Comparison of ENCODE assay signal across 13 mouse cellular contexts in the genomic region with DNA sequence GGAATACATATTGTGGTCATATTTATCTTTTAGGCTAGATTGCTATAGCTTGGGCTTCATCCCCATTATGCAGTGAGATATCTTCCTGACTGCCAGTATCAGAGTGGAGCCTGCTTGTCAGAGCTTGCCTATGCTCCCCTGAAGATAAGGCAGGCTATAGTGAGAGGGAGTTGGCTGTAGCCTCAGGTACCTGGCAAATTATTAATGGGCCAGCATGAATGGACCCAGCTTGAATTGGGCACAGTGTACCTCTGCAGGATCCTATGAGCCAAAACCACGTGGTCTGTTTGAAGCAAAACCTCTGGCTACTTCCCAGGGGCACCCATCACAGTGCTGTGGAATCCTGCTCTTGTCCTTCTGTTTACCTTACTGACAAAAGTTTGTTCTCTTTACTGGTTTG.
DNase-seq lines count a peak whose midpoint lies in the region; ATAC-seq and TF ChIP-seq lines count a peak whose summit lies in the region.
"Had no signal": no experiment of that assay in that cellular context is flagged by ENCODE, and none has a peak within 500 bp of the region (broad histone marks: within the 10 kb centered on the region; RNA-seq: fewer than 3 reads in every experiment).

No protein-coding gene starts in this region.

- CTCF ChIA-PET in Patski (lab: Charles Lee): no interaction called here

- POLR2A ChIA-PET in Patski (lab: Charles Lee): interaction anchor here (0.7 kb wide), 1 partner anchor 105 kb away, joined by 3 read pairs; no protein-coding TSS in a partner anchor

- peak; percentile 39 to 50 for DNase-seq in cerebellum, postnatal 10 days
- DNase-seq in cerebellum, adult 8-10 months: no peak
- DNase-seq in Patski (ENCODE audit: low read depth, low spot score): peak; percentile 42
- no peak for DNase-seq in left cerebral cortex, postnatal 10 days (ENCODE audit: extremely low spot score in 1 of 2, low spot score in 2 of 2)
- no peak for DNase-seq in retina, postnatal 1 day
- DNase-seq: heart, adult 11 months; lung, embryonic 14.5 days; midbrain, embryonic 14.5 days; thymus, postnatal 25 days had no signal

- no peak overlapping the region for H3K9ac ChIP-seq in kidney, embryonic 16.5 days (replicated peaks; ENCODE audit: low read length)
- no peak overlapping the region for H3K9ac ChIP-seq in liver, embryonic 16.5 days (ENCODE audit: low read depth, low read length)
- no peak overlapping the region for H3K9ac ChIP-seq in hindbrain, embryonic 12.5 days
- H3K9ac ChIP-seq: hindbrain, embryonic 14.5 days; lung, embryonic 14.5 days had no signal

- ATAC-seq in Patski: peak; percentile 61
- ATAC-seq in kidney, embryonic 16.5 days (ENCODE audit: low FRiP score, low TSS enrichment): peak; percentile 63; the same call in 1 of the 2 replicates
- ATAC-seq in liver, embryonic 16.5 days (ENCODE audit: low read depth): peak; percentile 63
- ATAC-seq in hindbrain, embryonic 12.5 days (ENCODE audit: low FRiP score): no peak

- no peaks in the 10 kb centered on the region for H3K9me3 ChIP-seq in kidney, embryonic 16.5 days (ENCODE audit: low read length)
- H3K9me3 ChIP-seq in liver, embryonic 16.5 days (replicated peaks; ENCODE audit: control insufficient read depth, low read length): no peaks in the 10 kb centered on the region
- H3K9me3 ChIP-seq in hindbrain, embryonic 12.5 days (replicated peaks): no peaks in the 10 kb centered on the region

- no peak overlapping the region for H3K27ac ChIP-seq in kidney, embryonic 16.5 days (ENCODE audit: low read length)
- H3K27ac ChIP-seq in liver, embryonic 16.5 days (ENCODE audit: low read length): no peak overlapping the region
- H3K27ac ChIP-seq in hindbrain, embryonic 12.5 days: no peak overlapping the region
- H3K27ac ChIP-seq: hindbrain, embryonic 14.5 days had no signal

- in situ Hi-C loops in Patski (cut with MboI; ENCODE audit: low pct_unique_long_range_greater_than_20kb): no loop called here

- peaks cover 7% of the 10 kb centered on the region for H3K4me1 ChIP-seq in kidney, embryonic 16.5 days (ENCODE audit: insufficient read depth, low read length)
- no peaks in the 10 kb centered on the region for H3K4me1 ChIP-seq in liver, embryonic 16.5 days (ENCODE audit: control insufficient read depth, low read depth, low read length)
- H3K4me1 ChIP-seq in hindbrain, embryonic 12.5 days: no peaks in the 10 kb centered on the region

- no peak for TF ChIP-seq CTCF in Patski (IDR thresholded peaks at IDR 0.05)

- H3K4me2 ChIP-seq in kidney, embryonic 16.5 days (replicated peaks; ENCODE audit: low read depth, low read length): no peak overlapping the region
- H3K4me2 ChIP-seq in liver, embryonic 16.5 days (ENCODE audit: low read depth, low read length): no peak overlapping the region
- no peak overlapping the region for H3K4me2 ChIP-seq in hindbrain, embryonic 12.5 days (replicated peaks)
- H3K4me2 ChIP-seq: hindbrain, embryonic 14.5 days; lung, embryonic 14.5 days had no signal

- intact Hi-C loops in left cerebral cortex, postnatal 10 days (cut with DNase I): no loop called here

- 65% methylated on average over 1 of the region's 1 CpGs for WGBS in kidney, embryonic 16.5 days
- WGBS in liver, embryonic 16.5 days (ENCODE audit: insufficient replicate concordance): 42% methylated on average over 1 of the region's 1 CpGs
- WGBS in hindbrain, embryonic 12.5 days: 59% methylated on average over 1 of the region's 1 CpGs

- H3K4me3 ChIP-seq in kidney, embryonic 16.5 days (ENCODE audit: low read length): no peak overlapping the region
- H3K4me3 ChIP-seq in liver, embryonic 16.5 days (ENCODE audit: low read depth, low read length): no peak overlapping the region
- H3K4me3 ChIP-seq in hindbrain, embryonic 12.5 days: no peak overlapping the region

- no peaks in the 10 kb centered on the region for H3K36me3 ChIP-seq in kidney, embryonic 16.5 days (ENCODE audit: insufficient read depth, low read length)
- no peaks in the 10 kb centered on the region for H3K36me3 ChIP-seq in liver, embryonic 16.5 days (ENCODE audit: control insufficient read depth, insufficient read depth)
- H3K36me3 ChIP-seq in hindbrain, embryonic 12.5 days: no peaks in the 10 kb centered on the region

- no peaks in the 10 kb centered on the region for H3K27me3 ChIP-seq in Patski
- H3K27me3 ChIP-seq in kidney, embryonic 16.5 days (ENCODE audit: insufficient read depth, low read length): no peaks in the 10 kb centered on the region
- no peaks in the 10 kb centered on the region for H3K27me3 ChIP-seq in liver, embryonic 16.5 days (ENCODE audit: control insufficient read depth, insufficient read depth, low read depth, low read length)
- no peaks in the 10 kb centered on the region for H3K27me3 ChIP-seq in hindbrain, embryonic 12.5 days

Comparison
In these comparisons a context has a peak if more than half of its experiments do, and no peak if none do; other contexts are left out.
1. DNase-seq: peak in cerebellum, postnatal 10 days (2 of 2) and Patski (single experiment); none in cerebellum, adult 8-10 months (single experiment), left cerebral cortex, postnatal 10 days (0 of 2) and retina, postnatal 1 day (single experiment).